ENCODE assay signal across 17 mouse cellular contexts in genomic region chr19:57642536-57642935, GRCm38 (mm10). TPM values are rescaled to one million over a fixed set of nuclear protein-coding genes. Genes with fewer than 3 reads are reported as not detected.
DNase-seq lines count a peak whose midpoint lies in the region; ATAC-seq and TF ChIP-seq lines count a peak whose summit lies in the region.
"Had no signal": no experiment of that assay in that cellular context is flagged by ENCODE, and none has a peak within 500 bp of the region (broad histone marks: within the 10 kb centered on the region; RNA-seq: fewer than 3 reads in every experiment).

No protein-coding gene starts in this region.

- no peak for TF ChIP-seq CTCF in gastrocnemius, adult 2 months (IDR thresholded peaks at IDR 0.05)
- TF ChIP-seq CTCF in left cerebral cortex, adult 2 months (IDR thresholded peaks at IDR 0.05) = no peak

- no peak overlapping the region for H3K27ac ChIP-seq in gastrocnemius, adult 2 months
- H3K27ac ChIP-seq in left cerebral cortex, adult 2 months = no peak overlapping the region
- H3K27ac ChIP-seq: embryonic facial prominence, embryonic 13.5 days; hindbrain, postnatal 0 days had no signal

- intact Hi-C loops in gastrocnemius, adult 2 months (cut with DNase I) = loop anchor here (2.0 to 5.0 kb wide), 3 partner anchors 160 to 480 kb away; no protein-coding TSS in a partner anchor
- intact Hi-C loops in left cerebral cortex, postnatal 4 days (cut with DNase I) = loop anchor here (10.0 kb wide), 1 partner anchor 238 kb away; no protein-coding TSS in a partner anchor
- intact Hi-C loops in left cerebral cortex, adult 2 months (cut with DNase I) = loop anchor here (5.0 to 10.0 kb wide), 4 partner anchors 168 to 578 kb away; no protein-coding TSS in a partner anchor

- DNase-seq in cerebellum, postnatal 10 days = peak; percentile 16 to 22
- peak; percentile 27 for DNase-seq in gastrocnemius, adult 2 months
- DNase-seq in gastrocnemius, adult 8-10 months (ENCODE audit: low spot score in 2 of 2) = no peak
- DNase-seq in left cerebral cortex, postnatal 4 days = peak; percentile 4
- no peak for DNase-seq in left cerebral cortex, adult 2 months (ENCODE audit: extremely low spot score in 1 of 2, low spot score in 2 of 2)
- peak; percentile 55 for DNase-seq in testis, postnatal 10 days (ENCODE audit: low spot score)
- DNase-seq in testis, postnatal 14 days (ENCODE audit: low spot score) = no peak
- DNase-seq: adrenal gland, postnatal 14 days; gastrocnemius, postnatal 14 days; heart, postnatal 36 days had no signal

- ATAC-seq in cerebellum, adult (ENCODE audit: insufficient number of reproducible peaks, low FRiP score, low TSS enrichment) = no peak
- ATAC-seq: forebrain, embryonic 14.5 days; intestine, embryonic 16.5 days; Patski had no signal

- no peak overlapping the region for H3K4me3 ChIP-seq in gastrocnemius, adult 2 months
- no peak overlapping the region for H3K4me3 ChIP-seq in left cerebral cortex, adult 2 months
- H3K4me3 ChIP-seq: embryonic facial prominence, embryonic 13.5 days; heart, embryonic 12.5 days had no signal

RNA-seq across cellular contexts. Expression of gene Atrnl1, which starts 31.7 kb away (rescaled TPM):
- 1 to 10 TPM; 7.1 to 8.0 TPM for total RNA-seq in gastrocnemius, adult 2 months (2021)
- total RNA-seq in gastrocnemius, adult 8-10 months (2022) = 1 to 10 TPM; 3.8 to 5.8 (median 4.7) TPM
- total RNA-seq in left cerebral cortex, postnatal 4 days (2021) = 10 to 100 TPM; 79.5 to 86.2 TPM
- 100 to 1,000 TPM; 104 to 106 TPM for total RNA-seq in left cerebral cortex, adult 2 months (2021)

Comparison
In these comparisons a context has a peak if more than half of its experiments do, and no peak if none do; other contexts are left out.
1. DNase-seq: peak in cerebellum, postnatal 10 days (2 of 2), gastrocnemius, adult 2 months (single experiment), left cerebral cortex, postnatal 4 days (single experiment) and testis, postnatal 10 days (single experiment); none in gastrocnemius, adult 8-10 months (0 of 2), left cerebral cortex, adult 2 months (0 of 2) and testis, postnatal 14 days (single experiment).
2. RNA of gene Atrnl1, which starts 31.7 kb away (total RNA-seq): 104 to 106 TPM in left cerebral cortex, adult 2 months and 79.5 to 86.2 TPM in left cerebral cortex, postnatal 4 days; 7.1 to 8.0 TPM in gastrocnemius, adult 2 months and 3.8 to 5.8 TPM in gastrocnemius, adult 8-10 months; every median in the first group is over 4 times any median in the second.